Mouse (Mus musculus): Measurements from ENCODE around the gene Faap20. TPM values are rescaled to one million over a fixed set of nuclear protein-coding genes. Genes with fewer than 3 reads are reported as not detected.
"Not testable (repeated sequence)": the region's sequence is repeated elsewhere in the genome, so short reads cannot be mapped to it uniquely, and the experiment has no call there.

Gene Faap20
- polyA plus RNA-seq, 1 experiment from 2014 or later = 98.6 TPM

DNA sequence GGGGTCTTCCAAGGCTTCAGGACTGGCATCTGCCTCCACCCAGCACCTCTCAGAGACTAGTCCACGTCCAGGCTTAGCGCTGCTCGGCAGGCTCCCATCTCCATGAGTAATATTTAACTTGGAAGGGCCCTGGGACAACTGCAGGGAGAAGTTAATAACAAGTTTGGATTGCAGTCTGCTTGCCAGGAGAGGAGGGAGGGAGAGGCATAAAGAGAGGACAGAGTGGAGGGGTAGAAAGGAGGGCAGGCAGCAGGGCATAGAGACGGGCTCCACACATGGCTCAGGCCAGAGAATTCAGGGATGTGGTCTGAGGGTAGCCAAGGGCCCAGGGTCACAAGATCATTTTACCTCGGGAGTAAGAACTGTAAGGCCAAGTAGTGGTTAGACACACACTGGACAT lies 11.3 kb upstream of the Faap20 start:
- no peaks in the 10 kb centered on the region for H3K36me3 ChIP-seq
- 67% methylated on average over 5 of the region's 5 CpGs for WGBS
- no peak overlapping the region for H3K27ac ChIP-seq
- no peaks in the 10 kb centered on the region for H3K27me3 ChIP-seq
- H3K4me1 ChIP-seq = peaks cover 30% of the 10 kb centered on the region
- 0 out of 2 replicates have a peak overlapping the region, but pooled peaks have one; percentile 6 for H3K9ac ChIP-seq
- no peak overlapping the region for H3K4me3 ChIP-seq
- H3K4me2 ChIP-seq (replicated peaks) = no peak overlapping the region
- H3K9me3 ChIP-seq (replicated peaks) = no peaks in the 10 kb centered on the region
- ATAC-seq (ENCODE audit: low FRiP score) = no peak

DNA sequence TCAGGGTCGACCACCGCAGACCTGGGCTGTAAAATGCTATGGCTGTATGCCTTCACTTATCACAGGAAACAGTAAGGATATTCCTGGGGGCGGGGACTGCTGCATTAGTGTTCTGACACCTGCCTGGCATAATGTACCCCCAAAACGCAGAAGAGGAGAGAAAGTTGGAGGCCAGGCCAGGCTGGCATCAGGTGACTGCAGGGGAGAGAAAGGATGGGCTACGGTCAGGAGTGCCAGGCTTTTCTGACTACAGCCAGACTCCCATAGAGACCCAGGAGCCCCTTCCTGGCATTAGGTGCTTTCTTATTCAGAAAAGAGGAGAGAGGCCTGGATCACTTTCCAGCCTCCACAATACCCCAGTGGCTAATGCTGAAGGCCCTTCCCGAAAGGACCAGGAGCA lies 10.1 kb upstream of the Faap20 start:
- Histone ChIP-seq H3K4me2 (replicated peaks) (no peak overlapping the region), H3K4me1 (peaks cover 18% of the 10 kb centered on the region), H3K36me3 (no peaks in the 10 kb centered on the region), H3K4me3 (no peak overlapping the region), H3K27me3 (no peaks in the 10 kb centered on the region), H3K27ac (no peak overlapping the region), H3K9me3 (replicated peaks) (no peaks in the 10 kb centered on the region), H3K9ac (no peak overlapping the region)
- ATAC-seq (ENCODE audit: low FRiP score) = no peak
- 55% methylated on average over 6 of the region's 6 CpGs for WGBS

DNA sequence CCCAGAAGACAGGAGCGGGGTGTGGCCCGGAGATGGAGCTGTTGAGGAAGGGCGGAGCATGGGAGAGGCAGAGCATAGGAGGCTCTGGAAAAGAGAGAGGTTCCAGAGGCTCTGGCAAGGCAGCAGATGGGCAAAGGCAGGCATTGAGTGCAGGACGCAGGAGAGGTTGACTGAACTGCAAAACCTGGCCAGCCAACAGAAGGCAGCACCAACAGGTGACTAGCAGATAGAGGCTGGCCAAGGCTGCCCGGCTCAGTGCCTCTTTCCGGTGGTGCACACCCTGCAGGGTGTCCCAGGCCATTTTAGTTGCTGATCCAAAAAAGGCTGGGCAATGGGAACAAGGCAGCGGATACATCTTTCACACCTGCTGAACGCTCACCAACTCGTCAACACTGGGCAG lies 7.8 kb upstream of the Faap20 start:
- Histone ChIP-seq H3K9me3 (replicated peaks) (no peaks in the 10 kb centered on the region), H3K27ac (no peak overlapping the region), H3K27me3 (no peaks in the 10 kb centered on the region), H3K4me1 (peaks cover 5% of the 10 kb centered on the region; the same call in 1 of the 2 replicates), H3K4me3 (no peak overlapping the region), H3K4me2 (replicated peaks) (no peak overlapping the region), H3K36me3 (no peaks in the 10 kb centered on the region), H3K9ac (no peak overlapping the region)
- ATAC-seq (ENCODE audit: low FRiP score) = no peak
- WGBS = 84% methylated on average over 9 of the region's 9 CpGs

DNA sequence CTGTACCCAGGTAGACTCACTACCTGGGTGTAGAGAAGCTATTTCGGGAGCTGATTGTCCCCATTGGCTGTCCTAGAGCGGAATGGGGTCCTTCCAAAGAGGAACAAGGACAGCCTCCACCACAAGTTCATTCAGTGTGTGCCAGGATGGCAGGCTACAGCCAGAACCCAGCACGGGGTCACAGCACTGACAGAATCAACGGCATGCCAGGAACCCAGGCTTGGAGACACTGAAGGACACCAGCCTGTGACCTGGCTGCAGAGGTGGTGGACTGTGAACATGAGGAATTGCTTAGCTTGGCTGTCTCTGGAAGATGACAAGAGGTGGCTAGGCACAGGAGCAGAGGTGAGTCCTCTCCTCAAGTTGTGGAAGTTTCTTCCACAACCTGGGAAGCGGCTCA lies 7.3 kb upstream of the Faap20 start:
- H3K4me3 ChIP-seq = no peak overlapping the region
- no peak overlapping the region for H3K27ac ChIP-seq
- H3K4me2 ChIP-seq (replicated peaks) = no peak overlapping the region
- no peaks in the 10 kb centered on the region for H3K27me3 ChIP-seq
- no peaks in the 10 kb centered on the region for H3K9me3 ChIP-seq (replicated peaks)
- no peak overlapping the region for H3K9ac ChIP-seq
- no peaks in the 10 kb centered on the region for H3K36me3 ChIP-seq
- 86% methylated on average over 5 of the region's 5 CpGs for WGBS
- 0 out of 2 replicates have a peak, but pooled peaks cover 5% of the 10 kb centered on the region for H3K4me1 ChIP-seq
- ATAC-seq (ENCODE audit: low FRiP score) = no peak

DNA sequence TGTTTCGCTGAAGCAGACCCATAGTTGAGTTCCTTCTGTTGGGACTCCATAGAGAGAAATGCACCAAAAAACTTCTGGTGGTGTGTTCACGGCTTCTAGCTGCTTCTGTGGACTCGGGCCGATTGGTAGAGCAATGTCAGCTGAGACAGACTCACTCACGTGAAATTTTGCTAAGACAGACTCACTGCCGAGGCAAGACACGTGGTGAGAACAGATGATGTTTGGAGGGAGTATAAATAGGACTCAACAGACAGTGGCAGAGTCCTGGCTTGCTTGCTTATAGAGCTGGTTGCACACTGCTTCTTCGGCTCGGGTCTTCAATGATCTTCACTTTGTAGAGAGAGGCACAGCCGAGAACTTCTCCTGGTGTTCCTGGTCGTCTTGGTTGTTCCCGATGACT lies 6.4 kb upstream of the Faap20 start:
- Histone ChIP-seq H3K27ac (no peak overlapping the region), H3K9ac (no peak overlapping the region), H3K9me3 (replicated peaks) (no peaks in the 10 kb centered on the region), H3K4me2 (replicated peaks) (no peak overlapping the region), H3K4me3 (no peak overlapping the region), H3K4me1 (0 out of 2 replicates have a peak, but pooled peaks cover 5% of the 10 kb centered on the region), H3K36me3 (no peaks in the 10 kb centered on the region), H3K27me3 (no peaks in the 10 kb centered on the region)
- 89% methylated on average over 12 of the region's 12 CpGs for WGBS
- no peak for ATAC-seq (ENCODE audit: low FRiP score)

DNA sequence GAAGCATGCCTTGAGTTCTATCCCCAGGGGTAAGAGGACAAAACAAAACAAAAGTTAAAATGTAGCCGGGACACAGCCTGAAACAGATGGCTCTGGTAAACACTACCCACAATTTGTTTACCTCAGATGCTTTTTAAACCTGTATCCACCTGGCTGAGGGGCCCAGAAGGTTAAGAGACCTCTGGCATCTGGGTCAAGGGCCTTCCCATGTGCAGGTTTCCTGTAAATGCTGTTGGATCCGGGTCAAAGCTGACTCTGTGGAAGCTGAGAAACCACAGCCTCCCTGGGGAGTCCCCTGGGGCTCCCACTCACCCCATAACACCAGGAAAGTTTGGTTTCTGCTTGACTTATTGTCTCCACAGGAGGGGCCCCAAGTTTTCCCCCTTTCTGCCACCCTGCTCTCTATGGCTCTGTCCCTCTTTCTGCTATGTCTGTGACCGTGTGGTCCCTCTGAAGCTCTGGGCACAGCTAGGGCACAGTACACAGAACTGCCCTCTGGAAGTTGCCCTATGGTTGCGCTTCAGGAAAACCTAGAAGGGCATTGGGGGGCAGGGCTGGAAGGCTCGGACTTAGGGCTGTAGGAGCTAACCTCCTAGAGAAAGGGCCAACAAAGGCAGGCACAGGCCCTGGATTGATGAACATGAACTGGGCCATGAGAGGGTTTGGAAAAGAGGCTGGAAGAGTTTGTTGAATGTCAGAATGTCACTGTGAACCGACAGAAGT lies 3.7 kb upstream of the Faap20 start:
- 73% methylated on average over 6 of the region's 6 CpGs for WGBS

DNA sequence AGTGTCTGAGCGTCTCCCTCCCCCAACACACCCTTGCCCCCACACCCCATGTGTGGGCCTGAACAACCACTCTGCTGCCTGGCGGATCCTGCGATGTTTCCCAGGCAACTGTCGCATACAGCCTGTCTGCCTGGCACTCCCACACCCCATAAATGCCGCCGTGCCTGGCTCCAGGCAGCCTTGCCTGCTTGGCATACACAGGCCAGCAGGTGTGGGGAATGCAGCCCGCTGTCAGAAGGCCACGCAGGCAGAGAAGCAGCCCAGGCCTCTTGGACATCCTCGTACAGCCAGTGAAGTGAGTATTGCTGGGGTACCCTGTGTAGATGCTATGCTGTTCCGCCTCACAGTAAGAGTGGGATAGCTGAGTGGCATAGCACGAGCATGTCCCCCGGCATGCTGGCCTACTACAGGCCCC lies 2.9 kb upstream of the Faap20 start:
- H3K4me3 ChIP-seq = no peak overlapping the region
- H3K36me3 ChIP-seq = no peaks in the 10 kb centered on the region
- H3K4me2 ChIP-seq (replicated peaks) = no peak overlapping the region
- H3K9me3 ChIP-seq (replicated peaks) = no peaks in the 10 kb centered on the region
- H3K9ac ChIP-seq = peak overlapping the region; percentile 33; the same call in 1 of the 2 replicates
- WGBS = 79% methylated on average over 12 of the region's 12 CpGs
- no peaks in the 10 kb centered on the region for H3K27me3 ChIP-seq
- no peak for ATAC-seq (ENCODE audit: low FRiP score)
- H3K27ac ChIP-seq = 0 out of 2 replicates have a peak overlapping the region, but pooled peaks have one; percentile 35
- peaks cover 18% of the 10 kb centered on the region for H3K4me1 ChIP-seq

More for the DNA sequence above, 3.7 kb upstream of the Faap20 start:
- no peak overlapping the region for H3K27ac ChIP-seq
- H3K4me2 ChIP-seq (replicated peaks) = no peak overlapping the region
- no peak for ATAC-seq (ENCODE audit: low FRiP score)
- no peaks in the 10 kb centered on the region for H3K9me3 ChIP-seq (replicated peaks)
- H3K36me3 ChIP-seq = no peaks in the 10 kb centered on the region
- no peak overlapping the region for H3K9ac ChIP-seq
- H3K4me3 ChIP-seq = no peak overlapping the region
- no peaks in the 10 kb centered on the region for H3K27me3 ChIP-seq
- H3K4me1 ChIP-seq = peaks cover 11% of the 10 kb centered on the region

DNA sequence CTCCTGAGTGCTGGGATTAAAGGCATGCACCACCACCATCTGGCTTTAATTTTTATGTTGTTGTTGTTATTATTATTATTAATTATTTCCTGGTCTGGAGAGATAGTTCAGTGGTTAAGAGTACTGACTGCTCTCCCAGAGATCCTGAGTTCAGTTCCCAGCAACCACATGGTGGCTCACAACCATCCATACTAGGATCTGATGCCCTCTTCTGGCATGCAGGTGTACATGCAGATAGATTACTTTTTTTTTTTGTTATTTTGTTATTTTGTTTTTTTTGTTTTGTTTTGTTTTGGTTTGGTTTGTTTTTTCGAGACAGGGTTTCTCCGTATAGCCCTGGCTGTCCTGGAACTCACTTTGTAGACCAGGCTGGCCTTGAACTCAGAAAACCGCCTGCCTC lies 1.5 kb upstream of the Faap20 start:
- H3K9ac ChIP-seq; H3K36me3 ChIP-seq; H3K9me3 ChIP-seq (replicated peaks); H3K27me3 ChIP-seq; ATAC-seq (ENCODE audit: low FRiP score); H3K4me2 ChIP-seq (replicated peaks); H3K4me3 ChIP-seq; H3K27ac ChIP-seq: not testable (repeated sequence)
- peaks cover 29% of the 10 kb centered on the region for H3K4me1 ChIP-seq
- WGBS = 96% methylated on average over 3 of the region's 3 CpGs

DNA sequence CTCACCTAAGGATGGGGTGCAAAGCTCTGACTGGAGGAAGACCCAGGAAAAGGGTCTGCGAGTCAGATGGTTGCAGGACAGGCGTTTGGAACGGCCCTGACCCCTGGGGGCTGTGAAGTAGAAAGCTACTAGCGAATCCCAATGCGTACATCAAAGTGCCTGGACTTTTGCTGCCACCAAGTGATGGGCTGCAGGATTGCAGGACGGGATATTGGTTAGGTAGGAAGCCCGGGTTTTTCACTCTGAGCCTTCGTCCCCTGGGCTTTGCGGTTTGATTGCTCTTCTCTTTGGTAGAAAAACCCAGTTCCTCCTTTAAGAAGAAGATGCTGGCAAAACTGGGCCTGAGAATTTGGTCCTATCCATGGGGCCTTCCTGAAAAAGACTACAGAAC lies 350 bp upstream of the Faap20 start:
- no peaks in the 10 kb centered on the region for H3K27me3 ChIP-seq
- peak overlapping the region; percentile 98 for H3K27ac ChIP-seq
- peak overlapping the region; percentile 63 for H3K4me3 ChIP-seq
- peak overlapping the region; percentile 92 for H3K4me2 ChIP-seq (replicated peaks)
- H3K4me1 ChIP-seq = peaks cover 34% of the 10 kb centered on the region
- under 1% methylated on average over 9 of the region's 9 CpGs for WGBS
- peak overlapping the region; percentile 88 for H3K9ac ChIP-seq
- H3K9me3 ChIP-seq (replicated peaks) = no peaks in the 10 kb centered on the region
- H3K36me3 ChIP-seq = peaks cover 6% of the 10 kb centered on the region; the same call in 1 of the 2 replicates
- peak; percentile 81 for ATAC-seq (ENCODE audit: low FRiP score)

DNA sequence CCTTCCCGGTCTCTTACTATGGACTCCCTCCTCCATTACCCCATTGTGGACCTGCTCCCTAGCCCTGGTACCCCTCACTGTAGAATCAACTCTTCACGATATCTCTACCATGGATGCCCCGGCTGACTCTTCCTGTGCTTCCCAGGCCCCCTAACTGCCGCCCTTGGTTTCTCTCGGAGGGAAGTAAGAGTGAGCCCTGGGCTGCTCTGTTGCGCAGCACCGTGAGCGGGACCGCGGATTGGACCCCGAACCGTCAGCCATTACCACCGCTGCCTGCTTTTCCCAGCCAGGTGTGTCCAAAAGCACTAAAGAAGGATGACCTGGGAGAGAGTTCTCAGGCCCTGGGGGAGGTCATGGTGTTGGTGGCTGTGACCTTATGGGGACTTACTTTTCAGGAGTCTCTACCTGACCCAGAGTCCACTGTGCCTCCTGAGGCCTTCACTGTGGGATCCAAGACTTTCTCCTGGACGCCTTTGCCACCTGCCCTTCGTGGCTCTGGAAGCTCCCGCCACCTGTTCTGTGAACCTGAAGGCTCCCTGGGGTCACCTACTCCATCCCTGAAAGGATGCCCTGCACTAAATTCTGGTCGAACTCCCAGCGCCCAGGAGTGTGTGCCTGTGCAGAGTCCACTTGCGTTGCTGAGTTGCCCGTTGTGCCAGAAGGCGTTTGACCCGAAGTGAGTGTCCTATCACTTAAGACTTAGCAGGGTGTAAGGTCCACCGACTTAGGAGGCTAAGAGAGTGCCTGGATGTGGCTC lies 937 bp downstream of the Faap20 start:
- no peaks in the 10 kb centered on the region for H3K27me3 ChIP-seq
- peaks cover 7% of the 10 kb centered on the region; the same call in 1 of the 2 replicates for H3K36me3 ChIP-seq
- peak; percentile 44 for ATAC-seq (ENCODE audit: low FRiP score)
- peak overlapping the region; percentile 88 for H3K9ac ChIP-seq
- 11% methylated on average over 23 of the region's 23 CpGs for WGBS
- no peaks in the 10 kb centered on the region for H3K9me3 ChIP-seq (replicated peaks)
- peak overlapping the region; percentile 92 for H3K4me2 ChIP-seq (replicated peaks)
- H3K4me3 ChIP-seq = peak overlapping the region; percentile 63
- H3K27ac ChIP-seq = peak overlapping the region; percentile 98
- peaks cover 34% of the 10 kb centered on the region for H3K4me1 ChIP-seq

DNA sequence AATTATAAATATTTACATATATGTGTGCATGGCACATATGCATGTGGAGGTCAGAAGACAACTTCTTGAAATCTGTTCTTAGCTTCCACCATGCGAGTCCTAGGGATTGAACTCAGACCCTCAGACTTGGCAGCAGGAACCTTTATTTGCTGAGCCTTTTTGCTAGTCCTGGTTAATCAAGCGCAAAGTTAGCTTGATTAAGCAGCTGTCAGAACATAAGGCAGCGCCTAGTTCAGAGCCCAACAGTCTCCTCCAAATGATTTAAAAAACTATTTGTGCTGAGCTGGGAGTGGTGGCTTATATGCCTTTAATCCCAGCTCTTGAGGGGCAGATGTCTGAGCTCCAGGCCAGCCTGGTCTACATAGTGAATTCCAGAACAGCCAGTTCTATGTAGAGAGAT lies 1.5 kb downstream of the Faap20 start:
- Histone ChIP-seq H3K36me3 (peaks cover 13% of the 10 kb centered on the region), H3K4me1 (peaks cover 29% of the 10 kb centered on the region), H3K9ac (peak overlapping the region; percentile 88), H3K27me3 (no peaks in the 10 kb centered on the region), H3K4me3 (peak overlapping the region; percentile 63), H3K27ac (no peak overlapping the region), H3K9me3 (replicated peaks) (no peaks in the 10 kb centered on the region), H3K4me2 (replicated peaks) (peak overlapping the region; percentile 92)
- ATAC-seq (ENCODE audit: low FRiP score) = no peak
- 67% methylated on average over 3 of the region's 3 CpGs for WGBS

DNA sequence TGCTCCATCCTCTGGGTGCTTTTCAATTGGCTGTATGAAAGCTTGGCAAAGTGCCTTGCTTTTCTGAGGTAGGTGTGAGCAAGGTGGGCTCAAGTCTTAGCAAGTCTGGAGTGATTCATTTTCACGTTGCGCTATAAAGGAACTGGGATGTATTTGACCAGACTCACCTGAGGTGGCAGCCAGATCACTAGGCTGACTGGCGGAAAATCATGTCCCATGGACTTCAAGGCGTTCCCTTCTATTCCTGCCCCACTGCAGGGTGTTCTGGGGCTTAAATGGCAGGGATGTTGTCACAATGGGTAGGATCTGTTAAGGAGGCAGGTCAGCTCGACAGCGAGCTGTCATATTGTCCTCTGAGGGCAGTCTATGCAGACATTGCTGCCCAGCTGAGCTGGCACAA lies 2.7 kb downstream of the Faap20 start:
- no peak for ATAC-seq (ENCODE audit: low FRiP score)
- WGBS = 88% methylated on average over 6 of the region's 6 CpGs
- Histone ChIP-seq H3K9me3 (replicated peaks) (no peaks in the 10 kb centered on the region), H3K4me3 (no peak overlapping the region), H3K27ac (no peak overlapping the region), H3K4me2 (replicated peaks) (no peak overlapping the region; the same call in none of the 2 replicates), H3K27me3 (no peaks in the 10 kb centered on the region), H3K4me1 (peaks cover 29% of the 10 kb centered on the region), H3K36me3 (peaks cover 22% of the 10 kb centered on the region), H3K9ac (no peak overlapping the region)
